Mouse (Mus musculus): ENCODE measurements around the gene Ppp1r32. TPM values are rescaled to one million over a fixed set of nuclear protein-coding genes. Genes with fewer than 3 reads are reported as not detected.
A peak's percentile ranks its signal among the peaks of the same experiment; 100 is the strongest.

The Ppp1r32 gene
- polyA plus RNA-seq, 1 experiment = 0.58 TPM

- no peaks in the 10 kb centered on the region for H3K36me3 ChIP-seq (ENCODE audit: control insufficient read depth, insufficient read depth, low read length, poor library complexity, severe bottlenecking)
- no peaks in the 10 kb centered on the region for H3K9me3 ChIP-seq (replicated peaks; ENCODE audit: control insufficient read depth, insufficient read depth, low read length, poor library complexity, severe bottlenecking)
- peaks cover 6% of the 10 kb centered on the region for H3K27me3 ChIP-seq (ENCODE audit: control insufficient read depth, insufficient read depth, low read length, poor library complexity, severe bottlenecking)
- peak; percentile 6 for TF ChIP-seq CTCF (IDR thresholded peaks at IDR 0.05; ENCODE audit: low read depth, low read length)
- no peak for TF ChIP-seq EP300 (IDR thresholded peaks at IDR 0.05; ENCODE audit: insufficient read depth, low read depth, low read length)
- H3K9ac ChIP-seq (ENCODE audit: low read depth, poor library complexity, severe bottlenecking) = peak within 1 kb of the TSS; percentile 54
- no peaks in the 10 kb centered on the region for H3K4me1 ChIP-seq (ENCODE audit: control insufficient read depth, insufficient read depth, low read length)
- peak within 1 kb of the TSS; percentile 52 for H3K4me3 ChIP-seq (ENCODE audit: low read depth, low read length)
- no peak within 1 kb of the TSS for H3K27ac ChIP-seq (ENCODE audit: insufficient read depth, low read length)
These were observed 25.8 kb downstream of the Ppp1r32 start, which contains the start of gene Lrrc10b for GRCm38 (mm10) chr19:10456752-10457483. Gene Lrrc10b (minus strand): TSS chr19:10457473.

DNA sequence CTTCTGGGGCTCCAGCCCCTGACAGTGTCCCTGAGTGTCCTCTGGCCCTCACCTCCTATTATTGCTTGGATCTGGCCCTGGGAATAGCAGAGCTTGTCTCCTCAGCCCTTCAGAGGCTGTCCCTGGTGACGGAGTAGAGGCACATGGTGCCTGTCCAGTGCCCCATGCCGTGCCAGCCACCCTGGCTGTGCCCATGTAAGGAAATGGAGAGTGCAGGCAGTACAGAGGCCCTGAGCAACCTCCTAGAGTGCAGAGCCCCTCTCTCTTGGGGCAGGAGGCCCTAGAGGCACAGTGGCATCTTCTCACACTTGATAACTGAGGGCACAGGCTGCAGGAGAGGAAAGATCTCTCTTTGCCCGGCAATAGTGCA lies 27.3 kb downstream of the Ppp1r32 start:
- peaks cover 6% of the 10 kb centered on the region for H3K27me3 ChIP-seq (ENCODE audit: control insufficient read depth, insufficient read depth, low read length, poor library complexity, severe bottlenecking)
- H3K36me3 ChIP-seq (ENCODE audit: control insufficient read depth, insufficient read depth, low read length, poor library complexity, severe bottlenecking) = no peaks in the 10 kb centered on the region
- H3K4me3 ChIP-seq (ENCODE audit: low read depth, low read length) = no peak overlapping the region
- no peaks in the 10 kb centered on the region for H3K9me3 ChIP-seq (replicated peaks; ENCODE audit: control insufficient read depth, insufficient read depth, low read length, poor library complexity, severe bottlenecking)
- no peaks in the 10 kb centered on the region for H3K4me1 ChIP-seq (ENCODE audit: control insufficient read depth, insufficient read depth, low read length)
- no peak overlapping the region for H3K9ac ChIP-seq (ENCODE audit: low read depth, poor library complexity, severe bottlenecking)
- TF ChIP-seq EP300 (IDR thresholded peaks at IDR 0.05; ENCODE audit: insufficient read depth, low read depth, low read length) (no peak), CTCF (IDR thresholded peaks at IDR 0.05; ENCODE audit: low read depth, low read length) (no peak), POLR2A (IDR thresholded peaks at IDR 0.05; ENCODE audit: insufficient read depth, low read length) (no peak)
- H3K27ac ChIP-seq (ENCODE audit: insufficient read depth, low read length) = no peak overlapping the region

- H3K27ac ChIP-seq (ENCODE audit: insufficient read depth, low read length) = no peak overlapping the region
- no peaks in the 10 kb centered on the region for H3K4me1 ChIP-seq (ENCODE audit: control insufficient read depth, insufficient read depth, low read length)
- peaks cover 6% of the 10 kb centered on the region for H3K27me3 ChIP-seq (ENCODE audit: control insufficient read depth, insufficient read depth, low read length, poor library complexity, severe bottlenecking)
- H3K4me3 ChIP-seq (ENCODE audit: low read depth, low read length) = no peak overlapping the region
- no peaks in the 10 kb centered on the region for H3K9me3 ChIP-seq (replicated peaks; ENCODE audit: control insufficient read depth, insufficient read depth, low read length, poor library complexity, severe bottlenecking)
- H3K9ac ChIP-seq (ENCODE audit: low read depth, poor library complexity, severe bottlenecking) = no peak overlapping the region
- H3K36me3 ChIP-seq (ENCODE audit: control insufficient read depth, insufficient read depth, low read length, poor library complexity, severe bottlenecking) = no peaks in the 10 kb centered on the region
- TF ChIP-seq CTCF (IDR thresholded peaks at IDR 0.05; ENCODE audit: low read depth, low read length) (no peak), EP300 (IDR thresholded peaks at IDR 0.05; ENCODE audit: insufficient read depth, low read depth, low read length) (no peak), POLR2A (IDR thresholded peaks at IDR 0.05; ENCODE audit: insufficient read depth, low read length) (no peak)
These were observed 27.9 kb downstream of the Ppp1r32 start for GRCm38 (mm10) chr19:10454718-10455436.

DNA sequence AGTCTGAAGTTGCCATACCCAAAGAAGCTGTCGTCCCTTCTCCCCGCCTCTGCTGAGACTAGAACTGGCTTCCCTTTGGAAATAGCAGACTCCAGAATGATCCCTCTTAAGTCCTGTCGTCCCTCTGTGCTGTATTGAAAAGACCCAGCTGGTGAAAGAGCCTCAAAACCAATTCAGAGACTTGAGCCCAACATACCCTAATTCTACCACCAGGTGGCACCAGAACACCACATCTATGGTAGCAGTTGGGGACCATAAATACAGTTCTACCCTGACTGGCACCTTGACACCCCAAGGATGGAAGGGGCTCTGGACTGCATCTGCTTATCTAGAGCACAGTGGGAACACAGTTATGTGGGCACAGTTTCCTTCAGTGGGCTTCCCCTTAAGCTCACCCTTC lies 33.0 kb downstream of the Ppp1r32 start:
- Histone ChIP-seq H3K27me3 (ENCODE audit: control insufficient read depth, insufficient read depth, low read length, poor library complexity, severe bottlenecking) (no peaks in the 10 kb centered on the region), H3K4me1 (ENCODE audit: control insufficient read depth, insufficient read depth, low read length) (no peaks in the 10 kb centered on the region), H3K4me3 (ENCODE audit: low read depth, low read length) (no peak overlapping the region), H3K27ac (ENCODE audit: insufficient read depth, low read length) (no peak overlapping the region), H3K9ac (ENCODE audit: low read depth, poor library complexity, severe bottlenecking) (no peak overlapping the region), H3K9me3 (replicated peaks; ENCODE audit: control insufficient read depth, insufficient read depth, low read length, poor library complexity, severe bottlenecking) (no peaks in the 10 kb centered on the region), H3K36me3 (ENCODE audit: control insufficient read depth, insufficient read depth, low read length, poor library complexity, severe bottlenecking) (no peaks in the 10 kb centered on the region)
- TF ChIP-seq EP300 (IDR thresholded peaks at IDR 0.05; ENCODE audit: insufficient read depth, low read depth, low read length) (no peak), POLR2A (IDR thresholded peaks at IDR 0.05; ENCODE audit: insufficient read depth, low read length) (no peak), CTCF (IDR thresholded peaks at IDR 0.05; ENCODE audit: low read depth, low read length) (peak; percentile 22)

GRCm38 (mm10) chr19:10449190-10449589 lies 33.5 kb downstream of the Ppp1r32 start:
- Histone ChIP-seq H3K9me3 (replicated peaks; ENCODE audit: control insufficient read depth, insufficient read depth, low read length, poor library complexity, severe bottlenecking) (no peaks in the 10 kb centered on the region), H3K4me3 (ENCODE audit: low read depth, low read length) (no peak overlapping the region), H3K27ac (ENCODE audit: insufficient read depth, low read length) (no peak overlapping the region)

GRCm38 (mm10) chr19:10448275-10448674 lies 34.5 kb downstream of the Ppp1r32 start:
- Histone ChIP-seq H3K9me3 (replicated peaks; ENCODE audit: control insufficient read depth, insufficient read depth, low read length, poor library complexity, severe bottlenecking) (no peaks in the 10 kb centered on the region), H3K4me1 (ENCODE audit: control insufficient read depth, insufficient read depth, low read length) (no peaks in the 10 kb centered on the region), H3K27ac (ENCODE audit: insufficient read depth, low read length) (no peak overlapping the region), H3K27me3 (ENCODE audit: control insufficient read depth, insufficient read depth, low read length, poor library complexity, severe bottlenecking) (no peaks in the 10 kb centered on the region), H3K36me3 (ENCODE audit: control insufficient read depth, insufficient read depth, low read length, poor library complexity, severe bottlenecking) (no peaks in the 10 kb centered on the region), H3K9ac (ENCODE audit: low read depth, poor library complexity, severe bottlenecking) (no peak overlapping the region), H3K4me3 (ENCODE audit: low read depth, low read length) (no peak overlapping the region)
- no peak for TF ChIP-seq POLR2A (IDR thresholded peaks at IDR 0.05; ENCODE audit: insufficient read depth, low read length)
- TF ChIP-seq EP300 (IDR thresholded peaks at IDR 0.05; ENCODE audit: insufficient read depth, low read depth, low read length) = no peak
- no peak for TF ChIP-seq CTCF (IDR thresholded peaks at IDR 0.05; ENCODE audit: low read depth, low read length)

More at GRCm38 (mm10) chr19:10449190-10449589, 33.5 kb downstream of the Ppp1r32 start:
- TF ChIP-seq CTCF (IDR thresholded peaks at IDR 0.05; ENCODE audit: low read depth, low read length) (no peak), EP300 (IDR thresholded peaks at IDR 0.05; ENCODE audit: insufficient read depth, low read depth, low read length) (no peak), POLR2A (IDR thresholded peaks at IDR 0.05; ENCODE audit: insufficient read depth, low read length) (no peak)
- no peak overlapping the region for H3K9ac ChIP-seq (ENCODE audit: low read depth, poor library complexity, severe bottlenecking)
- no peaks in the 10 kb centered on the region for H3K4me1 ChIP-seq (ENCODE audit: control insufficient read depth, insufficient read depth, low read length)
- H3K27me3 ChIP-seq (ENCODE audit: control insufficient read depth, insufficient read depth, low read length, poor library complexity, severe bottlenecking) = no peaks in the 10 kb centered on the region
- H3K36me3 ChIP-seq (ENCODE audit: control insufficient read depth, insufficient read depth, low read length, poor library complexity, severe bottlenecking) = no peaks in the 10 kb centered on the region

Data from ES-Bruce4 (cell line).